Mouse (Mus musculus) stomach, postnatal 0 days (tissue): ENCODE data around the gene Gatad2b.

Experiments
- CTCF ChIP-seq: IDR thresholded peaks from 2 replicates; pipeline ENCODE4 v1.5.1; 2016; ENCODE audit warnings: antibody characterized with exemption, low read depth, mild to moderate bottlenecking, moderate library complexity
- EP300 ChIP-seq: optimal IDR thresholded peaks from 2 replicates; pipeline ENCODE3; 2016; ENCODE audit warnings: antibody characterized with exemption

DNA sequence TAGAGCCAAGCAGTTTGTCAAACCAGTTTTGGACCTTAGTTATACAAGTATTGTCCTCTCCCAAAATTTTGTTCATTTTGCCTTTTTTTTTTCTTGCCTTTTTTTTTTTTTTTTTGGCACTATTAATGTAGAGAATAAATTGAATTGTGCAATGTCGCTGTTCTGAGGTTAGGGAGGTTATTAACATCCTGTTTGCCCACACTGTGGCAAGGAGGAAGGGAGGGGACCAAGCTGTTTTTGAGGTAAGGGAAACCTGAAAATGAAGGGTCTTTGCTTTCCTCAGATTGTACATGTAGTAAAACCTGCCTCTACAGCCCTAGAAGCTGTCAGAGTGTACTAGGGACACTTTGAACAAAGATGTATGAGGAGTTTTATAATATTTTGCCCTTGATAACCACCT, 66.3 kb downstream of the Gatad2b start:
- TF ChIP-seq CTCF (no peak), EP300 (no peak)
